Mouse (Mus musculus) telencephalon, adult 2 months (tissue): ENCODE measurements around the gene Ybx1.

ENCODE experiments used
- DNase-seq: peaks from one replicate; pipeline ENCODE4 v3.0.0-alpha.2; 2011; ENCODE audit warnings: low read depth, low spot score

Gene Ybx1

GRCm38 (mm10) chr4:119274627-119275026 is 19.8 kb downstream of the Ybx1 start:
- DNase-seq, result no peak

GRCm38 (mm10) chr4:119266606-119267005 is 27.8 kb downstream of the Ybx1 start:
- no peak for DNase-seq

- no peak for DNase-seq
Observed at GRCm38 (mm10) chr4:119263459-119263858, 30.9 kb downstream of the Ybx1 start.

GRCm38 (mm10) chr4:119262483-119262882 is 31.9 kb downstream of the Ybx1 start:
- DNase-seq, result no peak

GRCm38 (mm10) chr4:119261087-119261713 is 33.2 kb downstream of the Ybx1 start:
- DNase-seq, result no peak

- no peak for DNase-seq
Observed at GRCm38 (mm10) chr4:119259344-119260254, 34.8 kb downstream of the Ybx1 start.

GRCm38 (mm10) chr4:119257083-119257482 is 37.3 kb downstream of the Ybx1 start:
- DNase-seq, result no peak

GRCm38 (mm10) chr4:119255351-119255750 is 39.1 kb downstream of the Ybx1 start, which contains the start of gene Cldn19:
Cldn19 (plus strand) TSS chr4:119255414.
- DNase-seq, result no peak

- peak; percentile 39 for DNase-seq
Observed at GRCm38 (mm10) chr4:119254012-119254618, 40.3 kb downstream of the Ybx1 start.

- no peak for DNase-seq
Observed at GRCm38 (mm10) chr4:119252025-119252808, 42.2 kb downstream of the Ybx1 start.

- DNase-seq, result no peak
Observed at GRCm38 (mm10) chr4:119248407-119248965, 45.9 kb downstream of the Ybx1 start.

GRCm38 (mm10) chr4:119247462-119248235 is 46.8 kb downstream of the Ybx1 start:
- DNase-seq, result no peak

- DNase-seq, result no peak
Observed at GRCm38 (mm10) chr4:119246688-119247225, 47.6 kb downstream of the Ybx1 start.

- DNase-seq, result peak; percentile 36
Observed at GRCm38 (mm10) chr4:119245961-119246360, 48.4 kb downstream of the Ybx1 start.

- DNase-seq, result peak; percentile 84
Observed at GRCm38 (mm10) chr4:119245556-119245955, 48.8 kb downstream of the Ybx1 start.

- peak; percentile 86 for DNase-seq
Observed at GRCm38 (mm10) chr4:119244468-119245240, 49.8 kb downstream of the Ybx1 start.

- DNase-seq, result no peak
Observed at GRCm38 (mm10) chr4:119242571-119242970, 51.8 kb downstream of the Ybx1 start.

GRCm38 (mm10) chr4:119241664-119242063 is 52.7 kb downstream of the Ybx1 start:
- peak; percentile 69 for DNase-seq

GRCm38 (mm10) chr4:119239181-119239682 is 55.2 kb downstream of the Ybx1 start:
- DNase-seq, result peak; percentile 70
